Mouse (Mus musculus) fibroblast of lung, adult 2 months (primary cell): ENCODE measurements around the gene Mllt10.

Experiments
- DNase-seq: peaks from one replicate; pipeline ENCODE4 v3.0.0-alpha.2; 2011; ENCODE audit warnings: low read depth

The Mllt10 gene

DNA sequence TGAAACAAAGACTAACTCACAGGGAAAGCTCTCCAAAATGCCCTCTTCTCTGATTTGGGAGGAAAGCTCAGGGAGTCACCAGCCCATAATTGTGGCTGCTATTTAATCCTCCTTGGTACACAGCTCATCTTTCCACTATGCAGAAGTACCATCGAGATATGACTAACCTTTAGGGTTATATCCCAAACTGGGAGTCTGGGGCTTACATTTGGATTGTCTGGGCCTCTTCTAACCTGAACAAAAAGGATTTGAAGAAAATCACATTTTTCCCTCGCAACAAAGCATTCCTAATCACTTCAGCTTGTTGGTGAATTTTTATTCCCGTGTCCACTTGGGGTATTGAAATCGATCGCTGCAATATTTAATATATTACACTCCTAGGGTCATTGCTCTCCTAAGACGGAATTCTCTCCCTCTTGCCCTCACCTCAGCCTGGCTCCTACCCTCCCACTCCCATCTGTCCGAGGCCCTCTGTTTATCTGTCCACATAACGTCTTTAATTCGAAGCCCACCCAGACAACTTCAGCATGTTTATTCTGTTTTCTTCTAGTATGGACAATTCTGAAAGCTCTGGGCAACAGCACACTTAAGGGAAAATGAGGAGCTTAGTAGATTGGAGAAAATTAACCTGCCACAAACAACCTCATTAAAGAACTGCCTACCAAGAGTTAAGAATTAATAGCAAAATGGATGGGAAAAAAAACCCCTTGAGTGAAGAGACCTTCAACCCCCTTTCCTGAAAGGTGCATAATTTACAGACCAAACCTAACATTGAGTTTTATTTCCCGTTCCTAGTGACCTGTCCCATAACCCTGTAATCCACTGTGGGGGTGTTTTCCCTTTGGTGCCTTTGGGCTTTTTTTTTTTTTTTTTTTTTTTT lies 20.4 kb upstream of the Mllt10 start:
- no peak for DNase-seq

DNA sequence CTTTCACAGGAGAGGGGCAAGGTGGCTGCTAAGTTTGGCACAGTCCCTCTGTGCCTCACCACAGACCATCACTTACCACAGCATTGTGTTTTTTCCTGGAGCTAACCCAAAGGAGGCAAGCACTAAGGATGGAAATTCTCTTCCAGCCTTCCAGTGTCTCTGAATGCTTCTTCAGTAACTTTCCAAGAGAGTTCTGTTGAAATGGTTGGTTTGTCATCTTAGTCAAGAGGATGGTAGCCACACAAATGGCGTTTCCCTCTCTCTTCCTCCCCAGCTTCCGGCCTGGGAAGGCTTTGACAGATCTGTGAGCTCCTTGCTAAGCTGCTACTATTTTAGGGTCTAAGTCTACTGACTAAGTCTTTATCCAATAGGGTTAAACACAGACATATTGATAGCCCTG lies 17.5 kb upstream of the Mllt10 start, which contains the start of gene A930004D18Rik:
TSS of gene A930004D18Rik (minus strand) at position 247 of the 400 bp plus-strand sequence.
- no peak for DNase-seq

DNA sequence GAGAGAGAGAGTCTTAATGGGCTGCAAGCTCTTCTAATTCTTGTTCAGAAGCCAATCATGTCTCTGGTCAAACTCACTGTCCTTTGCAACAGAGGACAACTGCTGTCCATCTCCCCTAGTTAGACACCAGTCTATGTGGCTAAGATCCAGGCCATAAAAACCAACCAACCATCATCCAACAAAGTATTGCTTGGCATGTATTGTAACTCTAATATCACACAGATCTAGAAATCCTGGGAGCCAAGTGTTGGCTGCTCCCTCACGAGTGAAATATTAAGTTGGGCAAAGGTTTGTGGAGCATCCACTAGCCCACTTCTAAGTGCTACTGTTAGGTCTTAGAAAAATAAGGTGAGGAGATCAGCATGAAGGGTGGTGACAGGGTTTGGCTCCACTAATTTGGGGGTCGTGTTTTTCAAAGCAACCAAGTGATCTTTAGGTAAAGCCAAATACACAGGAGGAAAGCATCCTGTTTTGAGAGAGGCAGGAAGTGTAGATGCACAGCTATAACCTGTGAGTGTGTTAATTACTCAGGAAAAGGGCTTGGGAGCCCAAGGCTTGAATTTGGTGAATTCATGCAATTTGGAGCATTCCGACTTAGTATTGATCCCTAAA lies 16.8 kb upstream of the Mllt10 start:
- DNase-seq: no peak

DNA sequence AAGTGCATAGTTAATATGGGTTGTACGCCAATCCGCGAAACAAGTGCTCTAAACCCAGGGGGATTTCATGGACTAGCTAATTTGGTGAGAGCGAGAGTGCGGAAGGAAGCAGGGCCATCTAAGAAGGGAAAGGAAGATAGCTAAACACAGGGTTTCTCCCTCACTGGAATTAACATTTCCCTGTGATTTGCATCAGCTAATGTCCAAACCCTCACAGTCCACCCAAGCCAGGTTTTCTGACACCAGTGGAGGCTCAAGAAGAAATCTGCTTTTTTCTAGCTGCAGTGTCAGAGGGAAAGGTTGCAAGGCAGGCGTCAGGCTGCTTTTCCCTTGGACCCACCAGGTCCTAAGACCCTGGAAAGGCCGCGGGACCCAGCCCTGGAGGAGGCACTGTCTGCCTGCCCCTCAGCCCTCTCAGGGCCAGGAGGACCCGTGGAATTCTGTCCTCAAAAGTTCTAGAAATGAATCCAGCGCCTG lies 16.1 kb upstream of the Mllt10 start:
- DNase-seq: no peak

DNA sequence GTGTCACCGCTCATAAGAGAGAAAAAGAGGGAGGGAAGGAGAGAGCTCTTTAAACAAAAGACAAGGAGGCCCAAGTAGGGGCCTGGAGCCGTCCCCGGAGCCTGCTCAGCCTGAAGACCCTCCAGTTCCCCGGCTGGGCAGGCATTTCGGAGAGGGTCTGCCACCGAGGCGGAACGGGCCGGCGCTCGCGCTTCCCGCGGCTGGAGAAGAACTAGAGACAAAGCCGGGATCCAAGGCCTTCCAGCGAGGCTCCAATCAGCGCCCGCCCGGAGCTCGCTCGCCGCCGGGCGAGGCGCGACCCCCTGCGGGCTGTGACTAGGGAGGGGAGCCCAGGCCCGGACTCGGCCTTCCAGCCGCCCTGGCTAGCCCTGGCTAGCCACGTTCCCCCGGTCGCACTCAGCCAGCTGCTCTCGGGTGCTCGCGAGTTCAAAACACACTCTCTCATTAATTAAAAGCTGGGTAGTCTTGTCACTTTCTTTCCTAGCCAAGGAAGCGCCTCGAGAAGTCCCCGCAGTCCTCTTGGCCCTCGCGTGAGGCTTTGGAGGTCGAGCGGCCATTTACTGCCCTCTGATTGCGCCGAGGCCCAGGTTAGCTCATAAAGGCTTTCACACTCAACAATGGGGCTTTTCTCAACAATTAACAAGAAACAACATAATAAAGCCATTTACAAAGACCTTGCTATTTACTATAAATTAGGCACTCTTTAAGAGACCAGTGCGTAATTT lies 15.3 kb upstream of the Mllt10 start:
- DNase-seq: no peak

DNA sequence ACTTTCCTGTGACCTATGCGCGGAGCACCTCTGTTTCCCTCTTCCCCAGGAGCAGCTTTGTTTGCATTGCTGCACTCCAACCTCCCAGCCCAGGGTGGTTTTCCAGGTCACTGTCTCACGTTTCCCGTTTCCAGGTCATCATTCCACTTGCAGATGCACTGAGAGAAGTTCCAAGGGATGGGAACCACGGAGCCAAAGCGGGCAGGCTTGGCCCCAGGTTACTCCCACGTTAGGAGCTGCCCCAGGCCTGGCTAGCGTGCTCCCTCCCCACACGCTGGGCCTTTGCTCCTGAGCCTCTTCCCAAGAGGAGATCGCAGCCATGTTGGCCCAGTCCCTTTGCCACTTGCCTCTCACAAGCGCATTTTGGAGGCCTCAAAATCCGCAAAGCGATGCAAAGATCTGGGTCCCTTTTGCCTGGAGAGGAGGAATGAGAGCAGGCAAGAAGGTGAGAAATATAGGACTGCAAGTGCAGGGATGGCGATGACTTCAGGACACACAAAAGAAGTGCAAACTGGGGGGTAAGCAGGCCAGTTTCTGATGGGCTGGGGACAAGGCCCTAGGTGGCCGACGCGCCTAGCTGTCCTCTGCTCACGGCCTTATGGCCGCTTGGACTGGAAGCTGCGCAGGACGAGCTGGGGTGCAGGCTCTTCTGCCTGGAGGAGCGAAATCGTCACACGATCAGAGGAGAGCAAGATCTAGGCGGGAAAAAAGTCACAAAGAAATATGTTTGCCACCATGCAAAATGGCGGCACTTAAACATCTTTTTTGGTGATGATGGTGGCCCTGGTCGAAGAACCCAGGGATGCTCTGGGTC lies 14.5 kb upstream of the Mllt10 start:
- DNase-seq: no peak

DNA sequence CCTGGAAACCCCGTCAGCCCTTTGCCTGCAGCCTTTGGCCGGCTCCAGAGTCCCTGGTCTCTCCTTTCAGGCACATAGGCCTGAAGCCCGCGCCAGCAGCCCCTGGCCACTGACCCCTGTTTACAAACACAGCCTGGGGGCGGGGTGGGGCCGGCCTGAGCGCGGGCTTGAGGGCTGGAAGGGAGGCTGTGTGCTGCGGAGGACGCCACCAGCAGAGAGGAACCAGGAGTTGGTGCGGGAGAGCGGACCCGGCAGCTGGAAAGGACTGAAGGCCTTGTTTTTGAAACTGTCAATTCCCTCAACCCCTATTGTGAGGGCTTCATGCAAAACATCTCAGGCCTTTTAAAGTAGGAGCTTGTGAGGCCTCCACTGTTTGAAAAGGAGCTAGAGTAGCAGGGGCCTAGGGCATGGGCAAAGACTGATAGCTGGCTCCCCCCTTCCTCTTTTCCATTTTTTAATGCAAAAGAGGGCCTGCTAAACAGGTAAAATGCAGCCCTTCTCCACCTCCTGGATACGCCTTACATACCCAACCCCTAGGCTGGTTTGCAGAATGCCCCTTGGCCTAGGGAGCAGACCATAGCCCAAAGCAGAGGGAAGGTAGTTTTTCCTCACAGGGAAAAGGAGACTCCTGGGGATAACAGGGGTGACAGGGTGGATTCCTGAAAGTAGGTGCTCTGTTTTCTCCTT lies 13.7 kb upstream of the Mllt10 start:
- DNase-seq: no peak

DNA sequence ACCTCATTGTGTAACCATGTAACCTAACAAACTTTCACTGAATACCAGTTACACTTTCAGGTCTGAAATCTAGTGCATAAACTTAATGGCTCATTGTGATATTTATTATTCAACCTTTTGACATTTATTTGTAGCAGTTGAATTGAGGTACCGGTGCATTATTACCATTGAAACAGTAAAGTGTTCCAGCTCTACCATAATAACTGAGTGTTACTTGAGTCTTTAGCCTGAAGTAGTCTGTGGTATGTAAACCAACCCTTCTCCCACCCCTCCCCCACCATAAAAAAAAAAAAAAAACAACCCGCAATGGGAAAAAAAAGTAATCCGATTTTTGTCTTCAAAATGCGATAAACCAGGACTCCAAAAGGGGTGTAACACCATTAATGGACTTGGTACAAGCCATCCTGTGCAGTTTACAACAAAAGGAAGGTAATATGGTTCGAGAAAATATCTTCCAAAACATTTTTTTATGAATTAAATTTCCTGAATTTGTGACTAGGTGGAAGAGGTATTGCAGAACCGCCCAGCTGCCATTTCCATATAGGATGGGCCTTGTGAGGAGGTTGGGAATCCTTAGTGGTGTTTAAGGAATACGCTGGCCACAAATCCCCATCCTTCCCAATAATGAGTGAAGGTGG lies 9.8 kb upstream of the Mllt10 start:
- DNase-seq: no peak

DNA sequence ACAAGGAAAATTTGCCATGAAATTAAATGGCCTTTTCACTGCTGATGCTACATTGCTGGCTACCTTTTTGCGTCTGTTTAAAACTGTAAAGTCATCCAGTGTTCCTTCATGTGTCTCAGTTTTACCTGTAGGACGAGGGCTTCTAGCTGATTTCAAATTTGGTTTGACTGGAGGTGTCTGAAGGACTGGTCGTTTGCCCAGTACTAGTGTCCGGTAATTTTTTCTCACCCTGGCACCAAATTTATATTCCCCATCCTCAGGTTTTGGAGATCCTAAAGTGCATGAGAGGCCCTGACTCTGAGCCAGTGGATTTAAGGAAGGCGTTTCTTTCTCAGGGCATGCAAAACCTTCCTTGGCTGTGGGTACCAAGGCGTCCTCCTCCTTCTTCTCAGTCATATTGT lies 9.3 kb upstream of the Mllt10 start:
- no peak for DNase-seq

DNA sequence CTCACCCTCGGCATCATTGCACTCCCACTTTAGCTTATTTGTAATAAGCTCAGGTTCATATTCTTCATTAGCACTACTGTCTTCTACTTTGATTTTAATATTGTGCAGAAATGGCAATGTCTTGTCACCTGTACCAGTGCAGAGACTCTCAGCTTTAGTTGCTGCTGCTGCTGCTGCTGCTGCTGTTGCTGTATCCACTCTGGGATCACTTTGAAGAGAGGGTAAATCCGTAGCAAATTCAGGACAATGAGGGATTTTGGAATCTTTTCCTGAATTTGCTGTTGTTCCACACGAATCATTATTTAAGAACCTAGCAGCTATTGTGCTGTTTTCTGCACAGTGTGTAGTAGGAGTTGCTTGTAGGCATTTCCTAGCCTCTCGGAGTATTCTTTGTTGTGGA lies 8.9 kb upstream of the Mllt10 start:
- no peak for DNase-seq

DNA sequence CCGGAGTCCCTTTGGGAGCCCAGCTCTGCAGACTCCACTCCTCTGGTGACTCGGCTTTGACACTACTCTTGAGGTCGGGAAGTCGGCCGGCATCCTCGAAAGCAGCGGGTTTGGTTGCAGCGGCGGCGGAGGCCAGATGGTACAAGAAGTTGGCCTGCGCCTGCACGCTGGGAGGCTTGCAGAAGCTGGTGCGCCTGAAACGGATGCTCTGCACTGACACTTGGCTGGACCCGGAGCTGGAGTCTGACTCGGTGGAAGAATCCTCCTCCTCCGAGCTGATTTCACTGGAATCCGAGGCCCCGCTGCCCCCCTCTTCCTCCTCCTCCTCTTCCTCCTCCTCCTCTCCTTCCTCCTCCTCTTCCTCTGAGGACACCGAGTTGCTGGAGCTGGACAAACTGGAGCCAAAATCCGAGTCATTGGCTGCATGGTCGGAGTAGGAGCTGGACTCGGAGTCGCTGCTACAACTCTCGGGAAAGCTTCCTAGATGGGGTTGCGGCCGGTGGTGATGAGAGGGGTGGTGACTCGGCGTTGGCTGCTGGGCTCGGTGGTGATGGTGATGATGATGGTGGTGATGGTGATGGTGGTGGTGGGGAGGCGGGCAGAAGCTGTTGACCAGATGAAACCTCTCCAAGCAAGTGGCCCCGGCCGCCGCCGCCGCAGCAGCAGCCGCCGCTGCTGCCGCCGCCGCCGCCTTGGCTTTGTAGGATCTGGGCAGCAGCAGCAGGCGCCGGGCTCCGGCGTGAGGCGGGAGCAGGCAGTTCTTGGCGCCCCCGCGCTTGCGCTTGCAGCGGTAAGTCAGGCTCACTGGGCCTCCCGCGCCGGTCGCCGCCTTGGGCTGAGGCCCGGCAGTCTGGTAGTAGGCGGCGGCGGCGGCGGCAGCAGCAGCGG lies 8.0 kb upstream of the Mllt10 start:
- DNase-seq: no peak

DNA sequence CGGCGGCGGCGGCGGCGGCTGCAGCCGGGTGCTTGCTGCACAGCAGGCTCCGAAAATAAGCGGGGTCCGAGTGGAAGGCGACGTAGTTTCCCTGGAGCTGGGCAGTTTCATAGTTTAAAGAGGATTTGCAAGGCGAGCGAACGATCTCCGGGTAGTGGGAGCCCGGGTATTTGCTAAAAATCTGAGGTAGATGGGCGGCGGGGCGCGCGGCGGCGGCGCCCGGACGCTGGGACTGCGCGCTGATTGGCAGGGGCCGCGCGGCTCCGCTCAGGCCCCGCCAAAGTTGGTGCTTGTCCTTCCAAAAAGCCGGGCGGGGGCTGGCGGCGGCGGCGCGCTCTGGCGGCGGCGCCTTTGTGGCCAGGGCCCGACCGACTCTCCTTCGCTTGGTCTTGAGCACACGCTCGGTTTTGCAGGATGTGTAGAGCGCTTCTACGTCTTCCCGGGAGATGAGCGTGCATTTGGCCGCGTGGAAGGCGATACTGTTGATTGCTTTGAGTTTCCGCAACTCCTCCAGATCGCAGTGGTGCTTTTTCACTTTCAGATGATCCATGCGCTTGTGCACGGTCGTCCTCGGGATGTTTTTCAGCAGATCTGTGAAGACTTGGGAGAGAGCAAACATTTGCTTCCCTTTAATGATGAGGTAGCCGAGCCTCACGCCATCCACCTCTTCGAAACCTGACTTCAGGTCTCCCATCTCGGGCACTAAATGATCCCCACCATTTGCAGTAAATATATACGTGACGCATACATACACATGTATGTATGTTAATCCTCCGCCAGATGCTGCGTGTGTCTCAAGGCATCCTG lies 7.2 kb upstream of the Mllt10 start:
- no peak for DNase-seq

DNA sequence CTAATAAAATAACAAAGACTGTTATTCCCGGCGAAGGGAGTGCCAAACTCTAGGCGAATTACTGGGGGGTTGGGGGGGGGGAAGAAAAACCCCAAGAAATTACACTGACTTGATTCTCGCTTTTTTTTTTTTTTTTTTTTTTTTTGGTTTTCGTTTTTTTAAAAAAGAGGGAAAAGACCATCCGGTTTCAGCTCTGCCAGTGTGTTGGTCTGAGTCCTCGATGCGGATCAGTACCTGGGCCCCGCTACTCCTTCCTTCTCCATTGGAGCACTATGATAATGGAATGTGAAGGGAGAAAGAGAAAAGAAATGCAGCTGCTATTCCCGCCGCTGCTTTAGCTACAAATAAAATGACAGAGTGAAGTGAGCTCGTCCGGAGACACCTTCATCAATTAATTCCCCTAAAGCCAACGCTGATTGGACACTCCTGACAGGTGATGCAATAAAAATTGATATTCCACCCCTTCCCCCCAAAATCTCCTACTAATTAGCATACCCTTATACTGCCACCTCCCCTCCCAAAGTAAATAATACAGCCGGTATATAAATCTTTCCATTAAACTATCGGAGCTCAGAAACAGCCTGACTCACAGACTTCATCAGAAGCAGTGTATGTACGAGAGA lies 6.5 kb upstream of the Mllt10 start, which contains the start of gene Skida1:
TSS of gene Skida1 (minus strand) at position 599 of the 623 bp plus-strand sequence.
- DNase-seq: no peak

DNA sequence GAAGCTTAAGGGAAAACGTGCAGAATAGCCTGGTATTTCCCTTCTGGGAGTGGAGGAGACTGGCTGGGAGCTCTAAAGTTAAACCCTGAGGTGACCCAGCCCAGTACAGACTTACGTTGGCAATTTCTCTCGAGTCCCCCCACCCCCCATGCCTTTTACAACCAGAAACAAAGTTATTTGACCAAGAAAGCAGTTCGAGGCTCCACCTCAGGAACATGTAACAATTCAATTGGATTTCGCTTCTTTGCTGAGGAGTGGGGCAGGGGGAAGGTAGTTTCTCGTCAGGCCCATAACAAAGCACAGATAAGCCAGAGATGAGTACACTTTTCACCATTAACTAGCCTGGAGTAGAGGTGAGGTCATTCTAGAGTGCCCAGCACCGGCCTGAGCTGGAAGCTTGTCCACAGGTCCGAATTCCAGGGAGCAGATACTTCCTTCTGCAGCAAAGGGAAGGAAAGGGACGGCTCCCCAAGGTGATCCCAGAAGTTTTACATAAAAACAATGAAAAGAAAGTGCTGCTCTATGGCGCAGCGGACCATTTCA lies 5.7 kb upstream of the Mllt10 start:
- no peak for DNase-seq

DNA sequence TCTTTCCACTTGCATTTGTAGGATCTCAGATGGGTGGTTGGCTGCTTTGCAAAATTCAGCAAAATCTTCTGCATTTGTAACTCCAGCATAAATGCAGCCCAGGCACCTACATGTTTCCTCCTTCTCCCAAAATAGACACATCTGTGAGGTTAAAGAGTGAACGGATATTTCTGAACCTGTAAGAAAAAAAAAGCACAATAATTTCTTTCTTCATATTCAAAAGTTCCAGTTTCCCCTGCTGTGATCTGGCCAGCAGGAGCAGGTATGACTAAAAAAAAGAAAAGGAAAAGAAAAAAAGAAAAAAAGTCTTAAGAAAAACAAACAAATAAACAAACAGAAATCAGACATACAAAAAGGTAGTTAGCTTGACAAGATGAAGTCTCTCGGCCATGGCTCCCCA lies 5.0 kb upstream of the Mllt10 start:
- DNase-seq: no peak

DNA sequence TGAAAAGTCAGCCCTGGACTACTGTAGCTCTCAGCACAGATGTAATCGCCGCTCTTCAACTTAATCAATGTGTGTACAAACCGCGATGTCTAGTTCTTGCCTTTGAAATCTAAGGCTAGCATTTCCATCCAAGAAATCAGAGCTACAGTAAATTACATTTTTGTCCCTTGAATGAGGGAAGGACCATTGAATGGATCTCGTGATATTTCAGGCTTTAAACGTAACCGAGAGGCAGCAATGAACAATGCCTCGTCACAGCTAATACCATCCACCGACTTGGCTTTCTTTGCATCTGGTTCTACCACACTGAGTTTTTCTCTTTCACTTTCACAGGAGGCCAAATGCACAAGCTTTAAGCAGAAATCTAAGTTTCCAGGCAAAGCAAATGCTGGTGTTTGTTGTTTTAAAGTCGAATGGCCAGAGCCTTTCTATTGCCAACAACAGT lies 4.5 kb upstream of the Mllt10 start:
- DNase-seq: no peak

DNA sequence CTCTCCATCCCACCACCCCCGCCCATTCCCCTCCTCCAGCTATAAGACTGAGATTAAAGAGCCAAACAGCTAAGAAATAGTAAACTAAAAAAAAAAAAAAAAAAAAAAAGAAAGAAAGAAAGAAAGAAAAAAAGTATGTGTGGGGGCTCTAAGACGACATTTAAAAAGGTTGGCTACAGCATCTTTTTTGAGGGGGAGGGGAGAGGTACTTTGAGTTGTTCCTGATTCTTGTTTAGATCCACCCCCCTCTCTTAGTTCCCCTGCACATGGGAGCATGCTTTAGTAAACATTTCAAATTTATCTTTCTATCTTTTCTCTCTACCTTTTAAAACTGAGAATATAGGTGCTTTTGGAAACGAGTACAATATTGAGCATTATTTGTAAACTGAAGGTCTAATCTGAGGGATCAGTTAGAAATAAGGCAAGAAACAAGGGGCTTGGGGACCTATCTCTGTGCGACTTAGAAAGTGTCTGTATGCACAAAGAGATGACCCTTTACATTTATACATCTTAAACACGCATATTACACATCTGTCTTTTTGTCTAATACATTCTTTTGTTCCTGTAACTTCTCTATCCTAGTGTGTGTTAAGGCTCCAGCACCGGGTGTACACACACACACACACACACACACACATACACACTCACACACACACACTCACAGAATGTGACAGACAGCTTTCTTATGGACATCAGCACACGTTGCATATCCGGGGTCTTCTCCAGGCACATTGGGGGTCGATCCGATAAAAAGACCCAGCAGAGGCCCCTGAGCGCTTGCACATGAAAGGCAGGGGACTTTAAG lies 3.8 kb upstream of the Mllt10 start:
- no peak for DNase-seq
